Mouse (Mus musculus): ENCODE results near the gene Cdk8.

The Cdk8 gene

DNA sequence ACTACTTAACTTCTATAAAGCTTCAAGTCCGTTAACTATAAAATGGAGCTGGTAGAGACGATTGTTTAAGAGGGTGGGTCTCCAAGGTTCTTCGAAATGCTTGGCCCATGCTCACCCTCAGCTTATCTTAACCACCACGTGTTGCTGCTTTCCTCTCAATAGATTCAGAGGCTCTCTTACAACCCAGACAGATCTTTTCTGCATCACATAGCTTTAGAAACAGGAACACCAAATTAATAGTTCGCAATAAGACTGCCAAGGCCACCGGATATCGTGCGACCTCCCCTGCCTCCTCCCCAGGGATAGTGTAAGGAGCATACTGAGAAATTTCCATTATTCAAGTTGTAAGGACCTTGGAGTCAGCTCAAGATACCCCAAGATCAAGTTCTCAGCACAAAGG lies 87.4 kb downstream of the Cdk8 start:
- DNase-seq (ENCODE audit: low read depth) = no peak

DNA sequence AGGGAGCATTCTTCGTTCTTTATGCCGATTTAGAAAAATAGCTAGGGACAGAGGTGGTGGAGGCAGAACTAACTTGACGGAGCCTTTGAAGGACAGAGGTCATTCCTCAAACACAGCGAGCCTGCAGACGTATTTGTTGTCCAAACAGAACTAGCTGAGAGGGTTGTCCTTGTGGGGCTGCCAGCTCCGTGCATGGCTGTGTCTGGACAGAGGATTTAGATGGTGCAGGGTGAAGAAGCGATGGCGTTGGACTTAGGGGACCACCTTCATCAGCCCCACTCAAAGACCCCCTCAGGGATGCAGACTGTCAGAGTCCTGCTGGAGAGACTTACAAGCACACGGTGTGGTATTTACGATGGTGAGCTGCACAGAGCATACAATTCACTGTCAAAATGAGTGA lies 97.9 kb downstream of the Cdk8 start:
- DNase-seq (ENCODE audit: low read depth) = no peak

DNA sequence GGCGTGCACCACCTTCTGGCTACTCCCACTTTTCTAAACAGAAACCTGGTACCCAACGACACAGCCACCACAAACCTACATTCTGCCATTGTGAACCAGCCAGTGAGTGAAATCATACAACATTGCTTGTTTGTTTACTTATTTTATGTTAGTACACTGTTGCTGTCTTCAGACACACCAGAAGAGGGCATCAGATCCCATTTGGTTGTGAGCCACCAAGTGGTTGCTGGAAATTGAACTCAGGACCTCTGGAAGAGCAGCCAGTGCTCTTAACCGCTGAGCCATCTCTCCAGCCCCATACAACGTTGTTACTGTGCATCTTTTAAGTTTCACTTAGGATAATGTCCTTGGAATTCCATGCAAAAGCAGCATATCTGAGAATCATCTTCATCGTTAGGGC lies 98.5 kb downstream of the Cdk8 start:
- no peak for DNase-seq (ENCODE audit: low read depth)

DNA sequence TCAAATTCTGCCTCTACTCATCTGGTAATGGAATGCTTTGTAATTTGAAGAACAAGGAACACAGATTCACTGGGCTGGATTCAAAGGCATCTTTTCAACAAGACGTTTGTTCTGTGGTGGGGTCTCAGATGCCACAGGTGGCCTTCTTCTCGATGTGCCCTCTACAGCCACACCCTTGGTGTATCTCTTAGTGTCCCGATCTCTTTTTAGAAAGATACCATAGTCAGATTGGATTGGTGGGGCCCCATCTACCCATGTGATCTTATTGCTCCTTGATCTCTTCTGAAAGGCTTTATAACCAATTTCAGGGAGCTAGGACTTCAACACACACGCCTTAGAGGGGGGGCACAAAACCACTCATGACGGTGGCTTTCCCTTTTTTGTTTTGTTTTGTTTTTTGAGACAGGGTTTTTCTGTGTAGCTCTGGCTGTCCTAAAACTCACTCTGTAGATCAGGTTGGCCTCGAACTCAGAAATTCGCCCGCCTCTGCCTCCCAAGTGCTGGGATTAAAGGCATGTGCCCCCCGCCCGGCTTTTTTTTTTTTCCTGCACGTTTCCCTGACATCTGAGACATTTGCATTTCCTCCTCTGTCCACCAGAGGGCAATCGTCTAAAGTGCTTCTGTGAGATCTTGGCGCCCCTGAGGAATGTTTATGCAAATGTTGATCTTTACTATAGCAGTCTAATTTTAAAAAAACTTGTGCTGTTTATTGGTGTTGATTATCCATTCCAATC lies 99.2 kb downstream of the Cdk8 start:
- DNase-seq (ENCODE audit: low read depth) = peak; percentile 82

DNA sequence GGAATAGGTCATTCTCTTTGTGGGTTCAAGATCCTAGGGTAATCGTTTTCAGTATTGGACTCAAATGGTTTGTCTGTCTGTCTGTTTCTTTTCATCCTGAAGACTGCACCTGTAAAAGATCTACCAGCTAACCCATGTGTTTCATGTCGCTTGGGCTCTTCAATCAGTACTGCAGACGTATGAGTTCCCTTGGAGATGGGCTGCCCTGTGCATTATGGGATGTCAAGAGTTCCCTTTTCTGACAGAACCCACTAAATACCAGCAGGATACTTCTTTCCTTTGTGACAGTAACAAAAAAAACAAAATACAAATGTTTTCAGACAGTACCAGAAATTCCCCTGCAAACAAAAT lies 99.7 kb downstream of the Cdk8 start:
- DNase-seq (ENCODE audit: low read depth) = no peak

DNA sequence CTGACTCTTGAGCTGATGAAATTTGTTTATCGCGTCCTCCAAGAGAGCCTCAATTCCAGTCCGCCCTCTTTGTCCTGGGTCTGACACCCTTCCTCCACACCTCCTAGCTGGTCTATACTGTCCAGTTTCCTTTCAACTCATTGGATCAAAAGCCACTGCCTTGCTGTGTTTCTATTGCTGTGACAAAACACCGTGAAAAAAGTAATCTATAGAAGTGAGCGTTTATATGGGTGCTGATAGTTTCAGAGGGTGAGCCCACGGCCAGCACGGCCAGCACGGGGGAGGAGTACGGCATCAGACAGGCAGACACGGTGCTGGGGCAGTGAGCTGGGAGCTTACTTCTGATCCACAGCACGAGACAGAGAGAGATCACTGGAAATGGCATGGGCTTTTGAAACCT lies 100.1 kb downstream of the Cdk8 start:
- no peak for DNase-seq (ENCODE audit: low read depth)

DNA sequence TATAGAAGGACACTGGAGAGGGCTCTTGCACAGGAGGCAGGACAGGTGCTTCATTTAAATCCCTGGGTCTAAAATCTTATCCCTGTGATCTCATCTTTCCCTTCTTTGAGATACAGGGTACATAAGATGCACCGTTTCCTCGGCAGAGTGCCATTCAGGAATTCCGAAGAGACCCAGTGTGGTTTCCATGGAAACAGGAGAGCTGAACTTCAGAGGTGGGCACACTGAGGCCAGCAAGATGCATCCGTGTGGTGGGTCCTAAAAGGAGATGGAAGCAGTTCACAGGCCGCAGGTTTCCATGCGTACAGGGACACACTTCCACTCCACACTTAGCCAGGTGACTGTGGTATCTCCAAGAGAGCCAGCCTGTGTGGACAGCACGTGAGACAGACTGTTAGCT lies 101.5 kb downstream of the Cdk8 start:
- no peak for DNase-seq (ENCODE audit: low read depth)

DNA sequence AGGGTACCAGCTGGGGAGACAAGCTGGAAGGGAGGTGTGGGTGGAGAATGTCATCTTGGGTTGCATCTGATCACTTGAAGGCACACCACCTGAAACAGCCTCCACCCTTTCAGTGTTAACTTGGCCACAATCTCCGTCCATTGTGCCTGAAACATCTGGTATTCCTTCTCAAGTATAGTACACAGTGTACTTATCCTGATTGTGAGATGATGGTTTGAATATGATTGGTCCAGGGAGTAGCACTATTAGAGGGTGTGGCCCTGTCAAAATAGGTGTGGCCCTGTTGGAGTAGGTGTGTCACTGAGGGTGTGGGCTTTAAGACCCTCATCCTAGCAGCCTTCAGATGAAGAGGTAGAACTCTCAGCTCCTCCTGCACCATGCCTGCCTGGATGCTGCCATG lies 103.4 kb downstream of the Cdk8 start:
- DNase-seq (ENCODE audit: low read depth) = no peak

DNA sequence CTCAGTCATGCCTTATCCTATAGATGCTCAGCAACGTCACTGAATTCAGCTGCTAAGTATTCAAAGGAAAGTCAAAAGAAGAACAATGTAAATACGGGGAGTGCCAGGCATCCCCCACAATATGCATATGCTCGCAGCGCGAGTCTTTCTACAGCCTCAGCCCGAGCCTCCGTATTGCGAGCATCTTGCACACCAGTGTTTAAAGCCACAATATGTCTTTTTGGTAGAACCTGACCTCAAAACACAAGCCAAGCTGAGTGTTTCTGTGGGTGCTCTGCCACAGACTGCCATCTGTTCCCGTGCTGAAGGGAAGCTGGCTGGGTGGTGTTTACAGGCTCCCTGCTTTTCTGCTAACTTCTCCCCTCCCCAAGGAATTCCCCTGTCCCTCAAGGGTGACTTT lies 107.0 kb downstream of the Cdk8 start:
- no peak for DNase-seq (ENCODE audit: low read depth)

DNA sequence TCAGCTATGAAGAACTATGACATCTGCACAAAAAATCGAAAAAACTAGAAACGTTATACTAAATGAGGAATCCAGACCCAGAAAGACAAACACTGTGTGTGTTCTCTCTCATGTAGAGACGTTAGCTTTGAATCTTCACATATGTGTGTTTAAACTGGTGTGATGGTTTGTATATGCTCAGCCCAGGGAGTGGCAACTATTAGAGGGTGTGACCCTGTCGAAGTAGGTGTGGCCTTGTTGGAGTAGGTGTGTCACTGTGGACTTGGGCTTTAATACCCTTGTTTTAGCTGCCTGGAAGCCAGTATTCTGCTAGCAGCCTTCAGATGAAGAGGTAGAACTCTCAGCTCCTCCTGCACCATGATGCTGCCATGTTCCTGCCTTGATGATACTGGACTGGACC lies 109.0 kb downstream of the Cdk8 start:
- DNase-seq (ENCODE audit: low read depth) = no peak

DNA sequence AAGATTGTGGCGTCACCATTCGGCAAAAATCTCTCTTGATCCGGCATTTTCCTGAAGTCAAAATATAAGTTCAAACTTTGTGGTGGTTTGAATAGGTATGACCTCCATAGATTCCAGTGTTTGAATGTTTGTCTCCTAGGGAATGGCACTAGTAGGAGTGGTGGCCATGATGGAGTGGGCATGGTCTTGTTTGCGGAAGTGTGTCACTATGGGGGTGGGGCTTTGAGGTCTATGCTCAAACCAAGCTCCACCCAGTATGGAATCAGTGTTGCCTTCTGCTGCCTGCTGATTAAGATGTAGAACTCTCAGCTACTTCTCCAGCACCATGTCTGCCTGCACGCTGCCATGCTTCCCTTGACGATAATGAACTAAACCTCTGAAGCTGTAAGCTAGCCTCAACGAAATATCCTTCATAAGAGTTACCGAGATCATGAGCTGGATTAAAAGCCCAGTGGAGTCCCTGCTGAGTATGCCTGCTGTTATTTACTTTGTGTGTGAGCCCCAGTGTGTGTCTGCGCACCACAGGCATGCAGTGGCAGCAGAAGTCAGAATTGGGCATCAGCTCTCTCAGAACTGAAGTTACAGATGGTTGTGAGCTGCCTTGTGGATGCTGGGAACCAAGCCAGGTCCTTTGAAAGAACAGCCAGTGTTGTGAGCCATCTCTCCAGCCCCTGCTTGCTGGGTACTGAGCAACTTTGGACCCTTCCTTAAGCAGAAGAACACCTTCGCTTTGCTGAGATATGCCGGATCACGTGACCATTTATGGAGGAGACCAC lies 114.1 kb downstream of the Cdk8 start:
- peak; percentile 17 for DNase-seq (ENCODE audit: low read depth)

DNA sequence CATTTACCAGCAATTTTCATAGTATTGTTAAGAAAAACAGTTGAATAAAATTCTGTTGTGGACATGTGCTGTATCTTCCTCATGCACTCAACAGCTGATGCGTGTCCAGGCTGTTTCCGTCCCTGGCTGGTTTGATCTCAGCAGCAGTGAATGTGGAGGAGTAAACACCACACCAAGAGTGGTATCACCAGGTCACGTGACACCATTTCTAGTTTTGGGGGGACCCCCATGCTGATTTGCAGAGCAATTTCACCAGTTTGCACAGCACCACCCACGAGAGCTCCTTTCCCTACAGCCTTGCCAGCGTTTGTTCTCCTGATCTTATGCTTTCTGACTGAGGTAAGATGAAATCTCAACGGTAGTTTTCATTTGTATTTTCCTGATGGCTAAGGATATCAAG lies 116.1 kb downstream of the Cdk8 start:
- DNase-seq (ENCODE audit: low read depth) = no peak

DNA sequence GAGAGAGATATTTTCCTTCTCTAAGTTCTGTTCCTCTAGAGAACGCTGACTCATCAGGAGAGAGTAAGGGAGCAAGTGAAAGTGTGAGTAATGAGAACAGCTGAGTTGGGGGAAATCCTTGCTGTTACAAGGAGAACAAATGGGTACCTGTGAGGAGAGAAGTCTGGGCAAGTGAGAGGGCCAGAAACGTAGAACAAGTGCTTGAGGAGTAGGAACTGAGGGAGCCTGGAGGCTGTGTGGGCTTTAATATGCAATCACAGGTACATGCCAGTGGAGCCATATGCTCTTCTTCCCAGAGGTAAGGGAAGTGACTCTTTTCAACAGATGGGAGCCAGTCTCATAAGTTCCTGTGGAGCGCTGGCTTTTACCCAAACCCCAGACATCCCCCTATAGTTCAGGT lies 118.2 kb downstream of the Cdk8 start:
- no peak for DNase-seq (ENCODE audit: low read depth)

DNA sequence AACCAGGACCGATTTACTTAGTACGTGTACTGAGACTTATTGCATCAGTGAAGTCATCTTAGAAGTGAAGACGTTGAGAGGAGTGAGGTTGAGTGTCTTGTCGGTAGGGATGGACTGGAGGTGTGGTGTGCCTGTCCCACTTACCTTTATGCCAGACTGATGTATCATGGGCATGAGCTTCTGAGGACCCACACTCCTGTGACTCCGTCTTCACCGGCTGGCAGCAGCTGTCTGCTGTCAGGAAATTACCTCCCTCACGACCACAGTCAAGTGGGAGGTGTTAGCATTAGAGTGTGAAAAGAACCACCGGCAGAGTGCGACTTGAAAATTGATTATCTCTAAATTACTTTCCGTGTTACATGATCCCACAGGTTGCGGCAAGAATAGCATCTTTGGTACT lies 119.8 kb downstream of the Cdk8 start:
- no peak for DNase-seq (ENCODE audit: low read depth)

DNA sequence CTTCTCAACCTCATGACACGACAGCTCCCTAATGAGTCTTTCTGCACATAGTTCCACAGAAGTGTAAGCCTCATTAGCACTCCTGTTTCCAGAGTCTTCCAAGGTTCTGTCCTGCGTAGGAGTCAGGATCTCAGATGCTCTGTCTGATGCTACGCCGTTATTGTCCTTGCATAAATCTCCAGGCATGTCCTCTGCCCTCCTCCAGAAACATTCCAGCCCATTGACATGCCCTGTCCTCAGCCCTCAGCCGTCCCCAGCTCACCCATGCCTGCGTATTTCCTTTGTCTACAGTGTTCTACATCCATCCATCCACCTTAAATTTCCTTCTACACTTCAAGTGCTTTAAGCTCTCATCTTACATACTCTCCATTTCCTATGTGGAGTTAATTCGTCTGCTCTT lies 121.0 kb downstream of the Cdk8 start:
- DNase-seq (ENCODE audit: low read depth) = no peak

All from NIH3T3 (cell line).